Mouse (Mus musculus): Measurements from ENCODE around the gene Esyt2.

Gene Esyt2

GRCm38 (mm10) chr12:116340160-116340559 is 59.2 kb downstream of the Esyt2 start:
- in situ Hi-C loops (cut with MboI; ENCODE audit: low pct_unique_long_range_greater_than_20kb in 1 of 2, low sequenced_read_pairs in 2 of 2, unreplicated experiment in 1 of 2) = no loop called here

- in situ Hi-C loops (cut with MboI; ENCODE audit: low pct_unique_long_range_greater_than_20kb in 1 of 2, low sequenced_read_pairs in 2 of 2, unreplicated experiment in 1 of 2) = no loop called here
These were observed 67.8 kb downstream of the Esyt2 start for GRCm38 (mm10) chr12:116348755-116349286.

- in situ Hi-C loops (cut with MboI; ENCODE audit: low pct_unique_long_range_greater_than_20kb in 1 of 2, low sequenced_read_pairs in 2 of 2, unreplicated experiment in 1 of 2) = no loop called here
These were observed 68.4 kb downstream of the Esyt2 start for GRCm38 (mm10) chr12:116349376-116349775.

- in situ Hi-C loops (cut with MboI; ENCODE audit: low pct_unique_long_range_greater_than_20kb in 1 of 2, low sequenced_read_pairs in 2 of 2, unreplicated experiment in 1 of 2) = no loop called here
These were observed 70.0 kb downstream of the Esyt2 start for GRCm38 (mm10) chr12:116351022-116351421.

GRCm38 (mm10) chr12:116352404-116352803 is 71.4 kb downstream of the Esyt2 start:
- in situ Hi-C loops (cut with MboI; ENCODE audit: low pct_unique_long_range_greater_than_20kb in 1 of 2, low sequenced_read_pairs in 2 of 2, unreplicated experiment in 1 of 2) = no loop called here

- in situ Hi-C loops (cut with MboI; ENCODE audit: low pct_unique_long_range_greater_than_20kb in 1 of 2, low sequenced_read_pairs in 2 of 2, unreplicated experiment in 1 of 2) = no loop called here
These were observed 73.7 kb downstream of the Esyt2 start for GRCm38 (mm10) chr12:116354694-116355093.

GRCm38 (mm10) chr12:116362091-116362490 is 81.1 kb downstream of the Esyt2 start:
- in situ Hi-C loops (cut with MboI; ENCODE audit: low pct_unique_long_range_greater_than_20kb in 1 of 2, low sequenced_read_pairs in 2 of 2, unreplicated experiment in 1 of 2) = no loop called here

GRCm38 (mm10) chr12:116366900-116367299 is 85.9 kb downstream of the Esyt2 start:
- in situ Hi-C loops (cut with MboI; ENCODE audit: low pct_unique_long_range_greater_than_20kb in 1 of 2, low sequenced_read_pairs in 2 of 2, unreplicated experiment in 1 of 2) = no loop called here

GRCm38 (mm10) chr12:116367346-116367745 is 86.3 kb downstream of the Esyt2 start:
- in situ Hi-C loops (cut with MboI; ENCODE audit: low pct_unique_long_range_greater_than_20kb in 1 of 2, low sequenced_read_pairs in 2 of 2, unreplicated experiment in 1 of 2) = no loop called here

GRCm38 (mm10) chr12:116368857-116369256 is 87.9 kb downstream of the Esyt2 start:
- in situ Hi-C loops (cut with MboI; ENCODE audit: low pct_unique_long_range_greater_than_20kb in 1 of 2, low sequenced_read_pairs in 2 of 2, unreplicated experiment in 1 of 2) = no loop called here

GRCm38 (mm10) chr12:116383101-116383500 is 102.1 kb downstream of the Esyt2 start:
- in situ Hi-C loops (cut with MboI; ENCODE audit: low pct_unique_long_range_greater_than_20kb in 1 of 2, low sequenced_read_pairs in 2 of 2, unreplicated experiment in 1 of 2) = loop anchor here in 1 of 2 experiments (25.0 kb wide), 1 partner anchor 321 kb away; no protein-coding TSS in a partner anchor

GRCm38 (mm10) chr12:116383995-116384394 is 103.0 kb downstream of the Esyt2 start:
- in situ Hi-C loops (cut with MboI; ENCODE audit: low pct_unique_long_range_greater_than_20kb in 1 of 2, low sequenced_read_pairs in 2 of 2, unreplicated experiment in 1 of 2) = loop anchor here in 1 of 2 experiments (25.0 kb wide), 1 partner anchor 322 kb away; no protein-coding TSS in a partner anchor

- in situ Hi-C loops (cut with MboI; ENCODE audit: low pct_unique_long_range_greater_than_20kb in 1 of 2, low sequenced_read_pairs in 2 of 2, unreplicated experiment in 1 of 2) = loop anchor here in 1 of 2 experiments (25.0 kb wide), 1 partner anchor 325 kb away; no protein-coding TSS in a partner anchor
These were observed 105.8 kb downstream of the Esyt2 start for GRCm38 (mm10) chr12:116386802-116387201.

GRCm38 (mm10) chr12:116389868-116390267 is 108.9 kb downstream of the Esyt2 start:
- in situ Hi-C loops (cut with MboI; ENCODE audit: low pct_unique_long_range_greater_than_20kb in 1 of 2, low sequenced_read_pairs in 2 of 2, unreplicated experiment in 1 of 2) = loop anchor here in 1 of 2 experiments (25.0 kb wide), 1 partner anchor 328 kb away; no protein-coding TSS in a partner anchor

GRCm38 (mm10) chr12:116394327-116394726 is 113.3 kb downstream of the Esyt2 start:
- in situ Hi-C loops (cut with MboI; ENCODE audit: low pct_unique_long_range_greater_than_20kb in 1 of 2, low sequenced_read_pairs in 2 of 2, unreplicated experiment in 1 of 2) = loop anchor here in 1 of 2 experiments (25.0 kb wide), 1 partner anchor 332 kb away; no protein-coding TSS in a partner anchor

GRCm38 (mm10) chr12:116395312-116395711 is 114.3 kb downstream of the Esyt2 start:
- in situ Hi-C loops (cut with MboI; ENCODE audit: low pct_unique_long_range_greater_than_20kb in 1 of 2, low sequenced_read_pairs in 2 of 2, unreplicated experiment in 1 of 2) = loop anchor here in 1 of 2 experiments (25.0 kb wide), 1 partner anchor 333 kb away; no protein-coding TSS in a partner anchor

- in situ Hi-C loops (cut with MboI; ENCODE audit: low pct_unique_long_range_greater_than_20kb in 1 of 2, low sequenced_read_pairs in 2 of 2, unreplicated experiment in 1 of 2) = loop anchor here in 1 of 2 experiments (25.0 kb wide), 1 partner anchor 334 kb away; no protein-coding TSS in a partner anchor
These were observed 115.2 kb downstream of the Esyt2 start for GRCm38 (mm10) chr12:116396072-116396695.

- in situ Hi-C loops (cut with MboI; ENCODE audit: low pct_unique_long_range_greater_than_20kb in 1 of 2, low sequenced_read_pairs in 2 of 2, unreplicated experiment in 1 of 2) = no loop called here
These were observed 123.2 kb downstream of the Esyt2 start for GRCm38 (mm10) chr12:116404012-116404679.
